Mouse (Mus musculus): ENCODE measurements at regions not wholly inside any gene's neighbourhood (a gene's known extent, or its start where the extent isn't known, plus 50 kb on each side); places are given as distances from the start of the nearest gene placed in this dataset.
A peak's percentile ranks its signal among the peaks of the same experiment; 100 is the strongest.
"Not testable (repeated sequence)": the region's sequence is repeated elsewhere in the genome, so short reads cannot be mapped to it uniquely, and the experiment has no call there.

GRCm38 (mm10) chr4:101366905-101367679, 52.0 kb upstream of the Ak4 start:
- no peaks in the 10 kb centered on the region for H3K36me3 ChIP-seq (ENCODE audit: control insufficient read depth, insufficient read depth, low read length)
- no peak overlapping the region for H3K4me3 ChIP-seq (ENCODE audit: low read depth, low read length)
- no peak overlapping the region for H3K27ac ChIP-seq (ENCODE audit: low read depth, low read length)
- H3K4me2 ChIP-seq: no peak overlapping the region
- H3K4me1 ChIP-seq (ENCODE audit: control insufficient read depth, insufficient read depth, low read length): no peaks in the 10 kb centered on the region
- no peak overlapping the region for H3K9ac ChIP-seq (ENCODE audit: low read length)
- DNase-seq (ENCODE audit: low spot score, missing footprints) (peak; percentile 95), ATAC-seq (ENCODE audit: low FRiP score) (peak; percentile 46; the same call in 1 of the 2 replicates)
- no peaks in the 10 kb centered on the region for H3K27me3 ChIP-seq (ENCODE audit: control insufficient read depth, insufficient read depth, low read length)
- no peaks in the 10 kb centered on the region for H3K9me3 ChIP-seq (ENCODE audit: control insufficient read depth, low read length)
- WGBS: 66% methylated on average over 13 of the region's 13 CpGs

- Histone ChIP-seq H3K4me1 (ENCODE audit: control insufficient read depth, insufficient read depth, low read length) (no peaks in the 10 kb centered on the region), H3K9me3 (ENCODE audit: control insufficient read depth, low read length) (no peaks in the 10 kb centered on the region), H3K27me3 (ENCODE audit: control insufficient read depth, insufficient read depth, low read length) (no peaks in the 10 kb centered on the region), H3K4me2 (no peak overlapping the region), H3K27ac (ENCODE audit: low read depth, low read length) (no peak overlapping the region), H3K4me3 (ENCODE audit: low read depth, low read length) (no peak overlapping the region), H3K9ac (ENCODE audit: low read length) (no peak overlapping the region), H3K36me3 (ENCODE audit: control insufficient read depth, insufficient read depth, low read length) (no peaks in the 10 kb centered on the region)
- WGBS: 86% methylated on average over 3 of the region's 3 CpGs
- ATAC-seq (ENCODE audit: low FRiP score): no peak
- DNase-seq (ENCODE audit: low spot score, missing footprints): no peak
These were observed 53.8 kb upstream of the Ak4 start for GRCm38 (mm10) chr4:101365299-101365698.

DNA sequence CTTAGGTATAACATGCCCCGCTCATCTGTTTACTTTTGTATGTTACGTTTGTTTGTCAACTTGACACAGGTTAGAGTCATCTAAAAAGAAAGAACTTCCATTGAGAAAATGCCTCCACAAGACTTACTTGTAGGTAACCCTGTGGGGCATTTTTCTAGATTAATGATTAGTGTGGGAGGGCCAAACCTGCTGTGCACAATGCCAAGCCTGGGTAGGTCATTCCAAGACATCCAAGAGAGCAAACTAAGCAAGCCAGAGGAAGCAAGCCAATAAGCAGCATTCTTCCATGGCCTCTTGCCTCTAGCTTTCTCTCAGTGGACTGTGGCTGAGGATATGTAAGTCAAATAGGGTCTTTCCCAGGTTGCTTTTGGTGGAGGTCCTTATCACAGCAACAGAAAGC, 54.4 kb upstream of the Ak4 start:
- H3K9ac ChIP-seq (ENCODE audit: low read length): no peak overlapping the region
- H3K9me3 ChIP-seq (ENCODE audit: control insufficient read depth, low read length): no peaks in the 10 kb centered on the region
- no peak overlapping the region for H3K27ac ChIP-seq (ENCODE audit: low read depth, low read length)
- H3K36me3 ChIP-seq (ENCODE audit: control insufficient read depth, insufficient read depth, low read length): no peaks in the 10 kb centered on the region
- WGBS: 87% methylated on average over 2 of the region's 2 CpGs
- DNase-seq (ENCODE audit: low spot score, missing footprints): no peak
- no peaks in the 10 kb centered on the region for H3K27me3 ChIP-seq (ENCODE audit: control insufficient read depth, insufficient read depth, low read length)
- no peak overlapping the region for H3K4me3 ChIP-seq (ENCODE audit: low read depth, low read length)
- no peak for ATAC-seq (ENCODE audit: low FRiP score)
- H3K4me2 ChIP-seq: no peak overlapping the region
- H3K4me1 ChIP-seq (ENCODE audit: control insufficient read depth, insufficient read depth, low read length): no peaks in the 10 kb centered on the region

DNA sequence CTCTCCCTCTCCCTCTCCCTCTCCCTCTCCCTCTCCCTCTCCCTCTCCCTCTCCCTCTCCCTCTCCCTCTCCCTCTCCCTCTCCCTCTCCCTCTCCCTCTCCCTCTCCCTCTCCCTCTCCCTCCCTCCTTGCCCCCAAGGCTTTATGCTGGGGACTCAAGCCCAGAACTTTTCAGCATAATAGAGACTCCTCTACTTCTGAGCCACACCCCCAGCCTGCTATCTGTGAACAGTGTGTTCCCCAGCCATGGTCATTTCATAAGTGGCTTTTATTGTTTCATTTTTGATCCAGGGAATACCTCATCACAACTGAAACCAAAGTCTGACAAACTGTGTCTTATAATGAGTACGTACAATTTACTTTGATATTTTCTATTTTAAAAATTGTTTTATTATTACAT, 55.8 kb upstream of the Ak4 start:
- H3K27me3 ChIP-seq (ENCODE audit: control insufficient read depth, insufficient read depth, low read length); H3K4me1 ChIP-seq (ENCODE audit: control insufficient read depth, insufficient read depth, low read length); DNase-seq (ENCODE audit: low spot score, missing footprints); ATAC-seq (ENCODE audit: low FRiP score); H3K27ac ChIP-seq (ENCODE audit: low read depth, low read length); H3K4me3 ChIP-seq (ENCODE audit: low read depth, low read length); H3K36me3 ChIP-seq (ENCODE audit: control insufficient read depth, insufficient read depth, low read length); H3K9me3 ChIP-seq (ENCODE audit: control insufficient read depth, low read length); H3K4me2 ChIP-seq; H3K9ac ChIP-seq (ENCODE audit: low read length): not testable (repeated sequence)
- WGBS: 89% methylated on average over 1 of the region's 1 CpGs

DNA sequence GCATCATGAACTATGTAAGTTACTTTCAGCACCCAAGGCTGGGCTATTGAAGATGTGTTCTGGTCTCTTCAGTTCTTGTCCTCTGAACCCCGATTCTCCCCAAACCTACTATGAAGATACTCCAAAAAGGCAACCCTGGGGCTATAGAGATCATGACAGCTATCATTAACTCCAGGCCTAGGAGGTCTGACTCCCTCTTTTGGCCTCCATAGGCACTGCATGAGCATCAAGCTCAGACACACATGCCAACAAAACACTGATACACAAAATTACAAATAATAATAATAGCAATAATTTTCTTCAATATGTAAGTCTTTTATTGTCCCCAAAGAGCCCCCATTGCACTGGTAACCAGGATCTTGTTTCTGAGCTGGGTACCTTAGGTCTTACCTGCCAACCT, 57.3 kb upstream of the Ak4 start:
- Histone ChIP-seq H3K4me2 (no peak overlapping the region), H3K4me1 (ENCODE audit: control insufficient read depth, insufficient read depth, low read length) (peaks cover 2% of the 10 kb centered on the region; the same call in 1 of the 2 replicates), H3K9ac (ENCODE audit: low read length) (no peak overlapping the region), H3K9me3 (ENCODE audit: control insufficient read depth, low read length) (no peaks in the 10 kb centered on the region), H3K36me3 (ENCODE audit: control insufficient read depth, insufficient read depth, low read length) (no peaks in the 10 kb centered on the region), H3K27ac (ENCODE audit: low read depth, low read length) (no peak overlapping the region), H3K27me3 (ENCODE audit: control insufficient read depth, insufficient read depth, low read length) (no peaks in the 10 kb centered on the region), H3K4me3 (ENCODE audit: low read depth, low read length) (no peak overlapping the region)
- no peak for ATAC-seq (ENCODE audit: low FRiP score)
- WGBS: 97% methylated on average over 1 of the region's 1 CpGs
- DNase-seq (ENCODE audit: low spot score, missing footprints): no peak

DNA sequence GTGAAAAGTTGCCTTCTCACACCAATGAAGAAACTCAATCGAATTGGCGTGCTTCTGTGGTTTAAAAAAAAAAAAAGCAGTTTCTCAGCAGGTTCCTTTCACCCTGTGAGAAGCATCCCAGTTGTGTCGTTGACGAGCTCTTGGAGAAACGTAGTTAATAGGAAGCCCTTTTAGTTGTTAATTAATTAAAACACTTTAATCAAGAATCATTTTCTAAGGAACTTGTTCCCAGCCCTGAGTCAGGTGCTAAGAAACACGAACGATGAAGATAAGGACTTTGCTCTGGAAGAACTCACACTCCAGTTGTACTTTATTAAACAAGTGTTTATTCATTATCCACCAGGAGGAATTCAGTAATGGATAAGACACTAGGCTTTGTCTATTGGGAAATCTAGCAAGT, 58.8 kb upstream of the Ak4 start:
- no peaks in the 10 kb centered on the region for H3K9me3 ChIP-seq (ENCODE audit: control insufficient read depth, low read length)
- H3K27ac ChIP-seq (ENCODE audit: low read depth, low read length): no peak overlapping the region
- no peak overlapping the region for H3K9ac ChIP-seq (ENCODE audit: low read length)
- no peaks in the 10 kb centered on the region for H3K27me3 ChIP-seq (ENCODE audit: control insufficient read depth, insufficient read depth, low read length)
- WGBS: 85% methylated on average over 7 of the region's 7 CpGs
- no peak overlapping the region for H3K4me2 ChIP-seq
- H3K36me3 ChIP-seq (ENCODE audit: control insufficient read depth, insufficient read depth, low read length): no peaks in the 10 kb centered on the region
- no peak overlapping the region for H3K4me3 ChIP-seq (ENCODE audit: low read depth, low read length)
- no peak for DNase-seq (ENCODE audit: low spot score, missing footprints)
- H3K4me1 ChIP-seq (ENCODE audit: control insufficient read depth, insufficient read depth, low read length): peaks cover 5% of the 10 kb centered on the region
- ATAC-seq (ENCODE audit: low FRiP score): no peak

- no peak overlapping the region for H3K4me3 ChIP-seq (ENCODE audit: low read depth, low read length)
These were observed 60.0 kb upstream of the Ak4 start for GRCm38 (mm10) chr4:101359119-101359518.

GRCm38 (mm10) chr4:101358525-101358924, 60.6 kb upstream of the Ak4 start:
- DNase-seq (ENCODE audit: low spot score, missing footprints): no peak
- ATAC-seq (ENCODE audit: low FRiP score): no peak
- H3K36me3 ChIP-seq (ENCODE audit: control insufficient read depth, insufficient read depth, low read length): no peaks in the 10 kb centered on the region
- no peak overlapping the region for H3K4me2 ChIP-seq
- H3K4me3 ChIP-seq (ENCODE audit: low read depth, low read length): no peak overlapping the region
- H3K9me3 ChIP-seq (ENCODE audit: control insufficient read depth, low read length): no peaks in the 10 kb centered on the region
- no peaks in the 10 kb centered on the region for H3K27me3 ChIP-seq (ENCODE audit: control insufficient read depth, insufficient read depth, low read length)
- H3K9ac ChIP-seq (ENCODE audit: low read length): no peak overlapping the region
- H3K4me1 ChIP-seq (ENCODE audit: control insufficient read depth, insufficient read depth, low read length): peaks cover 13% of the 10 kb centered on the region
- no peak overlapping the region for H3K27ac ChIP-seq (ENCODE audit: low read depth, low read length)
- WGBS: 96% methylated on average over 3 of the region's 3 CpGs

More at GRCm38 (mm10) chr4:101359119-101359518, 60.0 kb upstream of the Ak4 start:
- H3K9me3 ChIP-seq (ENCODE audit: control insufficient read depth, low read length): no peaks in the 10 kb centered on the region
- WGBS: 91% methylated on average over 5 of the region's 5 CpGs
- no peaks in the 10 kb centered on the region for H3K36me3 ChIP-seq (ENCODE audit: control insufficient read depth, insufficient read depth, low read length)
- H3K4me1 ChIP-seq (ENCODE audit: control insufficient read depth, insufficient read depth, low read length): peaks cover 10% of the 10 kb centered on the region
- DNase-seq (ENCODE audit: low spot score, missing footprints) (no peak), ATAC-seq (ENCODE audit: low FRiP score) (no peak)
- H3K4me2 ChIP-seq: no peak overlapping the region
- H3K9ac ChIP-seq (ENCODE audit: low read length): no peak overlapping the region
- H3K27ac ChIP-seq (ENCODE audit: low read depth, low read length): no peak overlapping the region
- H3K27me3 ChIP-seq (ENCODE audit: control insufficient read depth, insufficient read depth, low read length): no peaks in the 10 kb centered on the region

GRCm38 (mm10) chr4:101357923-101358322, 61.2 kb upstream of the Ak4 start:
- DNase-seq (ENCODE audit: low spot score, missing footprints): no peak
- no peak for ATAC-seq (ENCODE audit: low FRiP score)
- 85% methylated on average over 8 of the region's 8 CpGs for WGBS
- H3K4me1 ChIP-seq (ENCODE audit: control insufficient read depth, insufficient read depth, low read length): peaks cover 13% of the 10 kb centered on the region
- no peak overlapping the region for H3K4me3 ChIP-seq (ENCODE audit: low read depth, low read length)
- H3K27ac ChIP-seq (ENCODE audit: low read depth, low read length): no peak overlapping the region
- H3K27me3 ChIP-seq (ENCODE audit: control insufficient read depth, insufficient read depth, low read length): no peaks in the 10 kb centered on the region
- peak overlapping the region; percentile 86; the same call in 1 of the 2 replicates for H3K4me2 ChIP-seq
- H3K9ac ChIP-seq (ENCODE audit: low read length): 0 out of 2 replicates have a peak overlapping the region, but pooled peaks have one; percentile 1
- H3K36me3 ChIP-seq (ENCODE audit: control insufficient read depth, insufficient read depth, low read length): no peaks in the 10 kb centered on the region
- no peaks in the 10 kb centered on the region for H3K9me3 ChIP-seq (ENCODE audit: control insufficient read depth, low read length)

All from midbrain, embryonic 11.5 days (tissue).